Mouse (Mus musculus) ovary, postnatal 36 days (tissue): Measurements from ENCODE around the gene Abcd2.

Experiments
- DNase-seq: peaks from one replicate; pipeline ENCODE4 v3.0.0; 2022; ENCODE audit warnings: low spot score, mixed read lengths

Gene Abcd2

DNA sequence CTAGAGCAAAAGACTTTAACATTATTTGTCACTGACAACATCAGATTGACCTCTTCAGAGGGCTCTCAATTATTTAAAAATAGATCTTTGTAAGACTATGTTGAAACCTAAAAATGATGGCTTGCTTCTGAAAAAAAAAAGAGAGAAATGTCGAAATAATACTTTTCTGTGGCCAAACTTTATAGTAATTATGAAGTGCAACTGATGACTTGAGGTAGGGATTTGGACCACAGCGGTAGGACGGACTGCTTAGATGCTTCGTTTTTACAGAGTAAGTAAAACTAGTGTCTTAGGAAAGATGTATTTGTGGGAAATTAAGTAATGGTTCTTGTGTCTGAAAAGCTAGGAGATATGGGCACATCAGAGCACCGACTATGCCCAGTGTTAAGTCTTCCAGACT, 30.4 kb downstream of the Abcd2 start:
- no peak for DNase-seq

GRCm38 (mm10) chr15:91153311-91153710, 38.3 kb downstream of the Abcd2 start:
- DNase-seq = no peak

- DNase-seq = no peak
Observed at GRCm38 (mm10) chr15:91152592-91152991, 39.0 kb downstream of the Abcd2 start.

GRCm38 (mm10) chr15:91124584-91124983, 67.0 kb downstream of the Abcd2 start:
- DNase-seq = no peak

- DNase-seq = no peak
Observed at GRCm38 (mm10) chr15:91112555-91113209, 78.9 kb downstream of the Abcd2 start.

- no peak for DNase-seq
Observed at GRCm38 (mm10) chr15:91108102-91108659, 83.4 kb downstream of the Abcd2 start.

- DNase-seq = no peak
Observed at GRCm38 (mm10) chr15:91104934-91105333, 86.7 kb downstream of the Abcd2 start.

GRCm38 (mm10) chr15:91104276-91104675, 87.3 kb downstream of the Abcd2 start:
- DNase-seq = no peak

GRCm38 (mm10) chr15:91103814-91104213, 87.8 kb downstream of the Abcd2 start:
- no peak for DNase-seq

DNA sequence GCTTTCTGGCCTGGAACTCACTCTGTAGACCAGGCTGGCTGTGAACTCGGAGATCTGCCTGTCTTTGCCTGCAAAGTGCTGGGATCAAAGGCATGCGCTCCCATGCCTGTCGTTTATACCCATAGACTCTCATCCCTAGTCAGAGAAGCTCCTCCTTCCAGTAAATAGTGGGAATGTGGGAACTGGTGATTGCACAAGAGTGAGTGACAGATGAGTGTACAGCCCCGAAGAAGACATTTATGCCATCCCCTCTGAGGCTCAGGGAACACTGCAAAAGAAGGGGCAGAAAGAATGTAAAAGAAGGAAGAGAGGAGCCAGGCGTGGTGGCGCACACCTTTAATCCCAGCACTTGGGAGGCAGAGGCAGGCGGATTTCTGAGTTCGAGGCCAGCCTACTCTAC, 88.3 kb downstream of the Abcd2 start:
- DNase-seq = no peak

DNA sequence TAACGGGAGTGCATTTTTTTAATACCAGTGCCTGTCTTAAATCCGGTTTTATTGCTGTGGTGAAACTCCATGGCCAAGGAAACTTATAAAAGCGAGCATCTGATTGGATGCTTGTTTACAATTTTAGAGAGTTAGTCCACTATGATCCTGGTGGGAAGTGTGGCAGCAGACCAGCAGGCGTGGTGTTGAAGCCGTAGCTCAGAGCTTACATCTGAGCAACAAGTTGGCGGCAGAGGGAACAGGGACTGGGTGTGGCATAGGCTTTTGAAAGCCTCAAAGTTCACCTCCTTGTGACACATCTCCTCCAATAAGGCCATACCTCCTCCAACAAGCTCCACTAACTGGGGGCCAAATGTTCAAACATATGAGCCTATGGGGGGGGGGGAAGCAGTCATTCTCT, 95.0 kb downstream of the Abcd2 start:
- no peak for DNase-seq
